Mouse (Mus musculus): ENCODE results near the gene Cep152. TPM values are rescaled to one million over a fixed set of nuclear protein-coding genes. Genes with fewer than 3 reads are reported as not detected.

Gene Cep152
- polyA plus RNA-seq, 1 experiment: 3.5 TPM

DNA sequence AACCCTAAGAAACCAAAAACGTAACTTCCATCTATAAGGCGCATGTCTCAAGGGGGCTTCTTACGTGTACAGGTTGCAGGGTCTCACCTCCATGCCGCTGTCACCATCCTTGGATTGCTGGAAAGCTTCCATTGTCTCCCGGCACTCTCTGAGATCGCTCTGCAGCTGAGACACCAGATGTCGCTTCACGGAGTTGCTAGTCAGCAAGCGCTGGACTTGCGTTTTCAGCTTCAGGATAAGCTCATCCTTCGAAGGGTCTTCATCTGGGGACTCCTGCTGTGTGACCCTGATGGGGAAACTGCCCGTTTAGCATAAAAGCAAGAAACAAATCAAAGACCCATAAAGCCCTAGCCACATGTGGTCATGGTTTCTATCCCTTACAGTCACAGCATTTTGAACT, 30.1 kb downstream of the Cep152 start:
- TF ChIP-seq CTCF (IDR thresholded peaks at IDR 0.05; ENCODE audit: borderline replicate concordance, extremely low read depth, insufficient read depth, insufficient read length): no peak
- DNase-seq (ENCODE audit: low read depth): peak; percentile 17

DNA sequence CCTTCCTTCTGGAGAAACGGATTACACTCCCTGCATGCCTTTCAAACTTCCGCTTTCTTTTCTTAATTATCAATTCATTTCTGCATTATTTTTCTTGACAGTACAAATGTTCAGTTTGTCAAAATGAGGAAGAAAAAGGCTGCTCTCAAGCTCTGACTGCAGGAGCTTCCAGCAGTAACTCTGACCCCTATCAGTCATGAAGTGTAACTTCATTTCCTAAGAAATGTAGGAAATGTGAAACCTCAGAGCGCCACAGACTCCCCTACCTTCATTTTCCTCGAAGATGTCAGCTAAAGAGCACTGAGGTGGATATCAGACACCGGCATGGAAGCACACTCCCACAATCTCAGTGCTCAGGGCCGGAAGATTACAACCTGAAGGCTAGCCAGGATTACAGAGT, 30.8 kb downstream of the Cep152 start:
- no peak for DNase-seq (ENCODE audit: low read depth)
- TF ChIP-seq POLR2A (IDR thresholded peaks at IDR 0.05; ENCODE audit: borderline replicate concordance, extremely low read depth, insufficient read depth, insufficient read length, poor library complexity, severe bottlenecking) (no peak), CTCF (IDR thresholded peaks at IDR 0.05; ENCODE audit: borderline replicate concordance, extremely low read depth, insufficient read depth, insufficient read length) (no peak)

DNA sequence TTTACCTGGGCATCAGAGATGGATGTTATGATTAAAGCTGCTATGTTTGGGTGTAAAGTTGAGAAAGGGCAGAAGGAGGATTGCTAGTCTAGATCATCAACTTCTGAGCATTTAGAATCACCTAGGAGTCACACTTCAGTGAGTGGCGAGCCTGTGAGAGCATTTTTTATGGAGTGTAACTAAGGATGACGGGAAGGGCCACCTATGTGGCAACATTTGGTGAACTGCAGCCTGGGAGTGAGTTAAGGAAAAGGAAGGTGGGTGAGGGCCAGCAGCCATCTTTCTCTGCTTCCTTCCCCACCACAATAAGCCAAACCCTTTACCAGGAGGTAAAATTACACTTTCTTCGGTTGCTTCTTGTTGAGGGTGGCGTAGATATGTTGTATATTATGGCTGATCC, 33.0 kb downstream of the Cep152 start:
- DNase-seq (ENCODE audit: low read depth): no peak
- TF ChIP-seq CTCF (IDR thresholded peaks at IDR 0.05; ENCODE audit: borderline replicate concordance, extremely low read depth, insufficient read depth, insufficient read length): no peak
- TF ChIP-seq POLR2A (IDR thresholded peaks at IDR 0.05; ENCODE audit: borderline replicate concordance, extremely low read depth, insufficient read depth, insufficient read length, poor library complexity, severe bottlenecking): no peak

DNA sequence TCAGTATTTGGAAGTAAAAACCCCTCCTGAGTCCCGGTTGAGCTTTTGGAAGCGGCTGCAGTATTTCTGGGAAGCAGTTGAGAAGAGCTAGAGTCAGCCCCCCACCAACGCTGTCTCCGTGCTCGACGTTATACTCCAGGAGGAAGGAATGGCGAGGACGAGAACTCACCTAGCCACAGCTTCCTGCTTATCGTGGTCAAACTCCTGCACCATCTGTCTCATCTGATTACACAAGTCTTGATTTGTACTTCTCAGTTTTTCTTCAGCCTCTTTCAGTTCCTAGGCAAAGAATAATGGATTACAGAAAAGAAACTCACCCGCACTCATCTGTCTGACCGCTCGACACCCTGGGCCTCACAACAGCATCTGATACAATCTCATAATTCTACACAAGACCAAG, 35.6 kb downstream of the Cep152 start:
- TF ChIP-seq CTCF (IDR thresholded peaks at IDR 0.05; ENCODE audit: borderline replicate concordance, extremely low read depth, insufficient read depth, insufficient read length): no peak
- no peak for TF ChIP-seq POLR2A (IDR thresholded peaks at IDR 0.05; ENCODE audit: borderline replicate concordance, extremely low read depth, insufficient read depth, insufficient read length, poor library complexity, severe bottlenecking)
- DNase-seq (ENCODE audit: low read depth): no peak

DNA sequence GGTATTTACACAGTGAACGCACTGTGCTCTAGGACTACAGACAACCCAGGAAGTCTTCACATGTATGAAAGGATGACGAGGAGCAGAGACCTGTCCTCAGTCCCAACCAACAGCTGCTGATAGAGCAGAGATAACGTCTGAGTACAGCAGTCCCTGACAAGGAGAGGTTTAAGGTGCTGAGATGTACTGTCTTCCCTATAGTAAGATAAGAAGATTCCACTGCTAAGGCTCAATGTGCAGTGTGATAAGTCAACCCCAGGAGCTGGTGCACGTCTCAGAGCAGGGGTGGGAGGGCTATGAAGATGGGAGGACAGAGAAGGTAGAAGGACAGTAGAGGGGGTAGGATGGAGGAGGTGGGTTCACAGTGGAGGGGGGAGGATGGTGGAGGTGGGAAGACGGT, 43.8 kb downstream of the Cep152 start:
- no peak for TF ChIP-seq POLR2A (IDR thresholded peaks at IDR 0.05; ENCODE audit: borderline replicate concordance, extremely low read depth, insufficient read depth, insufficient read length, poor library complexity, severe bottlenecking)
- no peak for TF ChIP-seq CTCF (IDR thresholded peaks at IDR 0.05; ENCODE audit: borderline replicate concordance, extremely low read depth, insufficient read depth, insufficient read length)
- DNase-seq (ENCODE audit: low read depth): no peak

DNA sequence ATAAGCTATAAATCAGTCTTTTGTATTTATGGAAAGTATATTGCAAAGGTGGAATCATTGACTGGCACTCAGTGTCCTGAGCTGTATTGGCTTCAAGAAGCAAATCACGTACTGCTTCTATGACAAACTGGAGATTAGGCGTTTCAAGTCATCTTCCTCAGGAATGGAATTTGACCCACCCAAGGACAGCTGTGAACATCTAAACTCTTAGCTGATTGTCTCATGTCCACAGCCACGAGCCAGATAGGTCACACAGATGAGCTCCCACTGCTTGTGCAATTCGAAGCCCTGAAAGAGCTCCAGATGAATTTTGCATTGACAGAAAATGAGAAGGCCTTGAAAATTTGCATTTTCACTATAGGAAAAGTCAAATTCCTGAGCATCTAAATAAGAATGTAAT, 47.2 kb downstream of the Cep152 start:
- no peak for DNase-seq (ENCODE audit: low read depth)

DNA sequence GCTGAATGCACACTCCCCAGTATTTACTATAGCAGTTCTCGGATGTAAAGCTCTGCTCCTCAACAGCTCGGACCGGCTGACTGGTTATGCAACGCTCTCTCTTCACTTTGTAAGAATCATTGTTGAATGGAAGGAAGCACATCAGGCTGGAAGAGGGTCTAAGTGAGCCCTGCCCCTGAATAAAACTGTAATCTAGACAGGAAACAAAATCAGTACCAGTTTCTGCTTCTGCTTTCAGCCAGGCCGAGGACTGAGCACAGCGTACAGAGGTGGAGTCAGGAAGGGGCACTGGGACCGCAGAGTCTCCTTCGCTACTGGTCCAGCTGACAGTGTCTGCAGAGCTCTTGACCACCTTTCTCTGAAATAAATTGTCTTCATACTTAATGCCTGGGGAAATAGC, 48.4 kb downstream of the Cep152 start:
- no peak for DNase-seq (ENCODE audit: low read depth)
- no peak for TF ChIP-seq CTCF (IDR thresholded peaks at IDR 0.05; ENCODE audit: borderline replicate concordance, extremely low read depth, insufficient read depth, insufficient read length)
- no peak for TF ChIP-seq POLR2A (IDR thresholded peaks at IDR 0.05; ENCODE audit: borderline replicate concordance, extremely low read depth, insufficient read depth, insufficient read length, poor library complexity, severe bottlenecking)

More for the DNA sequence above, 47.2 kb downstream of the Cep152 start:
- no peak for TF ChIP-seq CTCF (IDR thresholded peaks at IDR 0.05; ENCODE audit: borderline replicate concordance, extremely low read depth, insufficient read depth, insufficient read length)
- TF ChIP-seq POLR2A (IDR thresholded peaks at IDR 0.05; ENCODE audit: borderline replicate concordance, extremely low read depth, insufficient read depth, insufficient read length, poor library complexity, severe bottlenecking): no peak

DNA sequence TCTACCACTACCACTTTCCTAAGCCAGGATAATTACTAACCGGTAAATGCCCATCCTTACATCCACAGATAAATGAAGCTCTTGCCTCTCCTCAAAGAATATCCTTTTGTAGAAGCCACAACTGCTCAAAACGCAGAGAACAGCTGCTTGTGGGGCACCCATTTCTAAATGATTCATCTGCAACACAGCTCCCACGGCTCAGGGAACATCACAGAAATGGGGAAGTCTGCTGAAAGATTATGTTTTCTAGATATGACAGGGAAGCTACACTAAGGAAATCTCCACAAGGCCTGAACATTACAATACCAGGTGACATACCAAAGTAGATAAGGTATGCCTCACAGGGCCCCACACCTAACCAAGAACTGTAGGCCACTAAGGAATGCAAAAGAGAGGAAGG, 49.1 kb downstream of the Cep152 start:
- TF ChIP-seq CTCF (IDR thresholded peaks at IDR 0.05; ENCODE audit: borderline replicate concordance, extremely low read depth, insufficient read depth, insufficient read length) (no peak), POLR2A (IDR thresholded peaks at IDR 0.05; ENCODE audit: borderline replicate concordance, extremely low read depth, insufficient read depth, insufficient read length, poor library complexity, severe bottlenecking) (no peak)

DNA sequence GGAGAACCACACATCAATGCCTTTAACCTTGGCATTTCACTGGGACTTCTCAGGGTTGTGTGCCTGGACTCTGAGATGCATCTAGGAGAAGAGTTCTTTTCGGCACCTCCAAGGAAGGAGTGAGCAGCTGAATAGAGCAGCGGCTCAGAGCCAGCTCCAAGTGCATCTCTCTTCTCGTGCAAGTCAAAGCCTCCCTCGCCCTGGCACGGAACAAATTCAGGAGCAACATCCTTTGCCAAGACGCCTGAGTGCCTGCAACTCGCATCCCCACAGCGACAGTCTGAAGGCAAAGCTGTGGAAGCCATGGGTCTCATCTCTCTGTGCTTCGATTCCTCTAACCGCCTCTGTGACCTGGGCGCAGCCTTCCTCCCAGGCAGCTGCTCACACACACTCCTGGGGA, 61.0 kb downstream of the Cep152 start:
- TF ChIP-seq POLR2A (IDR thresholded peaks at IDR 0.05; ENCODE audit: borderline replicate concordance, extremely low read depth, insufficient read depth, insufficient read length, poor library complexity, severe bottlenecking) (no peak), CTCF (IDR thresholded peaks at IDR 0.05; ENCODE audit: borderline replicate concordance, extremely low read depth, insufficient read depth, insufficient read length) (no peak)
- peak; percentile 11 for DNase-seq (ENCODE audit: low read depth)

More for the DNA sequence above, 49.1 kb downstream of the Cep152 start:
- DNase-seq (ENCODE audit: low read depth): no peak

DNA sequence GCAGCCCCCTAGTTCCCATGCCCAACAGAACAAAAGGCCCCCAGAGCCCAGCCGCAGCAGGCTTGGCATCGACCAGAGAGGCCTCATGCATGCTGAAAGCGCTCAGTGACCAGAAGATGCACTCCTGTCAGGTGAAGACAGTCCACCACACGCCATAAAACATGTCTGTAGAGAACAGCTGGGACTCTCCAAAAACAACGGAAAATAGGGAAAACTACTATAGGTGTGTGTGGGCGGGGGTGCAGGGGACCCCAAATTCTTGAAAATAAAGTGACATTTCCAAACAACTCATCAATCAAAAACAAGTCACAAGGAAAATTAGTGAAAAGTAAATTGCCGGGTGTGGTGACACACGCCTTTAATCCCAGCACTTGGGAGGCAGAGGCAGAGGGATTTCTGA, 62.5 kb downstream of the Cep152 start:
- DNase-seq (ENCODE audit: low read depth): no peak
- no peak for TF ChIP-seq POLR2A (IDR thresholded peaks at IDR 0.05; ENCODE audit: borderline replicate concordance, extremely low read depth, insufficient read depth, insufficient read length, poor library complexity, severe bottlenecking)
- TF ChIP-seq CTCF (IDR thresholded peaks at IDR 0.05; ENCODE audit: borderline replicate concordance, extremely low read depth, insufficient read depth, insufficient read length): no peak

DNA sequence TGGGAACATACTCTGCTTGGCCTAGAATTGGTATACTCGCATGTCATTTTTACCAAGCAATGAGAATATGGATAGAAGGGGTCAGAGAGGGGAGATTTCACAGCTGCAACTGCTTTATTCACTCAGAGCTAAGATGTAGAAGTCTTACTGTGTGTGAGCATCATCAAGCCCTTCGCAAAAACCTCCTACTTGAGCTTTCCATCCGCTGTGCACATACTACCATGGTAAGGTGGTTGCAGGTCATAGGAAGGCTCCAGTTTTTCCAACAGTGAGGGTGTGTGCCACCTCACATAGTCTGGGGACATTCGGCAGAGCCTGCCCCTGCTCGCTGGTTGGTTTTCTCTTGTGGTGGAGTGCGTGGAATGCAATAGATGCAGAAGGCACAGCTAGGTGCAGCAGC, 64.9 kb downstream of the Cep152 start:
- DNase-seq (ENCODE audit: low read depth): no peak
- TF ChIP-seq CTCF (IDR thresholded peaks at IDR 0.05; ENCODE audit: borderline replicate concordance, extremely low read depth, insufficient read depth, insufficient read length) (no peak), POLR2A (IDR thresholded peaks at IDR 0.05; ENCODE audit: borderline replicate concordance, extremely low read depth, insufficient read depth, insufficient read length, poor library complexity, severe bottlenecking) (no peak)

DNA sequence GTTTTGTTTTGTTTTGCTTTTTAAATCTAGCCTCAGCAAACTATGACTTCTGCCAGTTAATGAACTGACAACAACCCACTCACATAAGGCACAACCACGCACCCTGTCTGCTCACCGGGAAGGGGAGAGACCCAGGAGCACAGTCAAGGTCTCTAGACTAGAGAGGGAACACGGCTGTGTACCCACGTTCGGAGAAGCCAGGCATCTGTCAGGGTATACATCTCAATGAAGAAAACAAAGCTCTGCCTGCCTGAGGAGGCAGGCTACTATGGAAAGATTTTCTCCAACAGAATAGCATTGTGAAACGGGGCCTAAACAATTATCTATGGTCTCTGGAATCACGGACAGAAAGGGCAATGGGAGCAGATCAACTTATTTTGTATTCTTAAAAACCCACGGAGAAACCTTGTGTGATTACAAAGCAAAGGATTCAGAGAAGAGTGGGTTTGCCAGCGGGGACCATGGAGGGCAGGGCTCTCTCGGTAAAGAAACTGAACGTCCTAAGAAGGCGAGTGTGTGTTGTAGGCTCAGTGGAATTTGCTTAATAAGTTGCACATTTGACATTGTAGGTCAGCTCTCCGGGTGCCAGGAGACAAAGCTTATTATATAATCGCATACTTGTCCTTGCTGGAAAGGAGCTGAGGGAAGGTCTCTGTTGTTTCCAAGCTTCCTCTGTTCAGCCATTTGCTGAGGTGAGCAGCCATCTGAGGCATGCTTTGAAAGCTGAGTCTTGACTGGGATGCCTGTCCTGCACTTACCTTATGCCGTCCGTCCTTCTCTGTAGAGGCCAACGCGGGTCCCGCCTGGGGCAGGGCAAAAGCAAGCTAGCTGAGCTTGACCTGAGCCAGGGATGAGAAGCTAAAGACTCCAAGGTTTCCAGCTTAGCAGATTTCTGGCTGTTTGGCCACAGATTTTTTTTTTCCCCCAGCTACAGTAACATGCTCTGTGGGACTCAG, 66.0 kb downstream of the Cep152 start:
- TF ChIP-seq CTCF (IDR thresholded peaks at IDR 0.05; ENCODE audit: borderline replicate concordance, extremely low read depth, insufficient read depth, insufficient read length): no peak
- TF ChIP-seq POLR2A (IDR thresholded peaks at IDR 0.05; ENCODE audit: borderline replicate concordance, extremely low read depth, insufficient read depth, insufficient read length, poor library complexity, severe bottlenecking): no peak
- DNase-seq (ENCODE audit: low read depth): peak; percentile 33

All from brain, embryonic 14.5 days (tissue).